Mouse (Mus musculus) cerebellum, adult 9-10 months (tissue): ENCODE data around the gene Nono.
A peak's percentile ranks its signal among the peaks of the same experiment; 100 is the strongest.

Experiments used
- DNase-seq: peaks from one replicate; pipeline ENCODE4 v3.0.0; 2022

Nono gene

DNA sequence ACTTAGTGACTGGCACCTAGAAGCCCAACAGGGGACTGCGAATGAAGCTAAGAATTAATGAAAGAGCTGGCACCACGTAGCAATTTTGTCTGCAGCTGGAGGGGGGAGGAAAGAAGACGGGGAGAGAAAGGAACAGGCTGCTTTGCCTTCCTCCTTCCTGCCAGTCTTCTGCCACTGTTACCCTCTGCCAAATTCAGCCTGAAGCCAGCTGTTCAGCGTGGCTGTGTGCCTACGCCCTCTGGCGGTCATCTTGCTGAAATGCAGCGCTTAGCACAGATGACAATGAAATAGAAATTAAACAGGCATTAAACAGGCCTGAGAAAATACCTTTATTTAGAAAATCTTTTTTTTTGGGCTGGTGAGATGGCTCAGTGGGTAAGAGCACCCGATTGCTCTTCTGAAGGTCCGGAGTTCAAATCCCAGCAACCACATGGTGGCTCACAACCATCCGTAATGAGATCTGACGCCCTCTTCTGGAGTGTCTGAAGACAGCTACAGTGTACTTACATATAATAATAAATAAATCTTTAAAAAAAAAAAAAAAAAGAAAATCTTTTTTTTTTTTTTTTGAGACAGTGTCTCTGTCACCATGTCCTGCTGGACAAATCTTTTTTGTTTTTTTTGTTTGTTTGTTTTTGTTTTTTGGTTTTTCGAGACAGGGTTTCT, 57.5 kb downstream of the Nono start:
- peak; percentile 64 for DNase-seq
